Mouse (Mus musculus) neutrophil, adult 59 days (primary cell): ENCODE data around the gene Serpina10. TPM values are rescaled to one million over a fixed set of nuclear protein-coding genes. Genes with fewer than 3 reads are reported as not detected.

Experiments used
- total RNA-seq, 2 experiments: library from RNA; stranded (reverse); gene quantifications; 1 replicate in 1 of 2; 2 replicates in 1 of 2; pipeline ENCODE4 v1.2.4; 2023

Gene Serpina10
- under 1 TPM in 1 of 2 experiments, not detected in 1; 0.29 TPM for total RNA-seq

DNA sequence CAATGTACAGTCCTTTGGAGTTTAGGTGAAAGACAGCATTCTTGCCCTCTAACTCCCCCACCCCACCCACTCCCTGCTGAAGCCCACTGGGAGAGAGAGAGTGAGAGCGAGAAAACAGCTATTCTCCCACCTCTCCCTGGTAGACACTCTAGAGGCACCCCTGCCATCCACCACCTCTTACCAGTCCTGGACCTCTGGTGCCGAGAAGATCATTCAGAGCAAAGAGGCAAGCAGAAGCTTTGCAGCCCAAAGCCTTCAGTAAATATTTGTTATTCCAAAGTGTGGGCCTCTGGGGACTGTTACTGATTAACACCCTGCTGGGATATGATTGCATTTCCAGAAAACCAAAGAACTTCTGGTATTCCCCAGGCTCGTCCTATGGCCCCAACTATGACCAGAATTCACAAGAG lies at the start of gene Serpina10:
Gene Serpina10, minus strand, starts transcription at position 242 of the 410 bp plus-strand sequence.

DNA sequence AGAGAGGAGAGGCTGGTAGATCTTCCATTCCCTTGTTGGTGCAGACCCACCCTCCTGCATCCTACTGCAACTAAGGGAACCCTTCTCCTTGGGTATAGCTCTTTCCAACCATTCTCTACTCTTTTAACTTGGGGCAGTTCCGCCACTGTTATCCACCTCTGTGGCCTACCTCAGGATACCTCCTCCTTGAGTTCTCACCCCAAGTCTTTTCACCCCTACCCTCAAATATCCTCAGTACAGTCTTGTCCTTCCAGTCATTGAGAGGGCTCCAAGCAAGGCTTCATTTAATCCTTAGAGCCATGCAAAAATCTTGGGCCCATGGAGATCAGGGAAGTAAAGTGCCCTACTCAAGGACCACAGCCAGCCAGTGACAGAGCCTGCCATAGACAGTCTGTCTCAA lies 44.8 kb upstream of the Serpina10 start, which contains the start of gene Serpina16:
Gene Serpina16, minus strand, starts transcription at position 101 of the 400 bp plus-strand sequence.

DNA sequence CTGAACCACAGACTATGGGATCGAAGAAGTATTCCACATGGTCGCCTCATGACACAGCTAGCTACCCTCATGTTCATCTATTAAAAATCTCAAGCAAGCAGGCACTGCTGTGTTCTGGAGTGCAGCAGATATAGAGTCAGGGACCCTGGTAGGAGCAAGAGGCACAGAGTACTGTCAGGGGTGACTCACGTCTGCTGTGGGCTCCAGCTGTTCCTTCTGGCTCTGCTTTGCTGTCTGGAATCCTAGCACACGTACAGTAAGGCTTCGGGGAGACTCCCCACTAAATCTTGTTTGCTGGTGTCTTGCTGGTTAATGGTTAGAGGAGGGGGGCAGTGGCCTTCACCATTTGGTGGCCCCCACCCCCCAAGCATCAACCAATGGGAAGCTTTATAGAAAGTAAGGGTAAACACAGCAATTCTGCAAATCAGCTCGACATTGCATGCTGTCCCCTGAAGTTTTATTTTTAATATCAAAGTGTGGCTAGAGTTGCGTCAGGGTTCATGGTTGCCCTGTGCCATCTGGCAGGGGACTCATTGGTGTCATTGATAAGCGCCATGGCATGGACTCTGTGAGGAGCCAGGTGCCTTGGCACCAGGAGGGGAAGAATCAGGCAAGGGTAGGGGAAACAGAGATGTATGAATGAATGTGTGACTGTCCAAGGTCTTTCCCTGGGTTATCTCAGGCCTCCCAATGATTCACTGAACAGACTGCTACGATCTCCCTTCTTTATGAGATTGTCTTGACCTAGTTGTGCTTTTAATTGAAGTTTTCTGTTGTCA lies 25.8 kb upstream of the Serpina10 start, which contains the start of gene Serpina6:
Gene Serpina6, minus strand, starts transcription at position 365 of the 779 bp plus-strand sequence.

Other genes with a start within 250 kb of the Serpina10 start
- gene Otub2, start 242.8 kb downstream of the Serpina10 start, total RNA-seq = 1 to 10 TPM; 1.6 to 1.7 TPM
- 1 to 10 TPM; 1.8 to 2.8 TPM for gene 9330161L09Rik, start 223.6 kb downstream of the Serpina10 start, total RNA-seq
- 10 to 100 TPM; 68.0 to 74.2 TPM for gene Ddx24, start 205.6 kb downstream of the Serpina10 start, total RNA-seq
- 10 to 100 TPM; 78.0 to 93.2 TPM for gene Ifi27, start 197.2 kb downstream of the Serpina10 start, total RNA-seq
- gene Ifi27l2a, start 187.8 kb downstream of the Serpina10 start, total RNA-seq = 10 to 100 TPM; 81.8 to 83.1 TPM
- not detected for gene Ifi27l2b, start 174.2 kb downstream of the Serpina10 start, total RNA-seq
- gene Ppp4r4, start 99.2 kb downstream of the Serpina10 start, total RNA-seq = not detected
- not detected for gene Serpina6, start 25.8 kb upstream of the Serpina10 start, total RNA-seq
- not detected for gene Serpina16, start 44.7 kb upstream of the Serpina10 start, total RNA-seq
- not detected for gene Serpina1f, start 64.1 kb upstream of the Serpina10 start, total RNA-seq
- 1 to 10 TPM in 1 of 2 experiments, under 1 TPM in 1; 0.89 to 1.1 TPM for gene Serpina1d, start 142.1 kb upstream of the Serpina10 start, total RNA-seq
- gene Serpina1b, start 198.9 kb upstream of the Serpina10 start, total RNA-seq = under 1 TPM in 1 of 2 experiments, not detected in 1; 0.47 TPM
- gene Serpina1a, start 232.1 kb upstream of the Serpina10 start, total RNA-seq = not detected